In the genomic region with DNA sequence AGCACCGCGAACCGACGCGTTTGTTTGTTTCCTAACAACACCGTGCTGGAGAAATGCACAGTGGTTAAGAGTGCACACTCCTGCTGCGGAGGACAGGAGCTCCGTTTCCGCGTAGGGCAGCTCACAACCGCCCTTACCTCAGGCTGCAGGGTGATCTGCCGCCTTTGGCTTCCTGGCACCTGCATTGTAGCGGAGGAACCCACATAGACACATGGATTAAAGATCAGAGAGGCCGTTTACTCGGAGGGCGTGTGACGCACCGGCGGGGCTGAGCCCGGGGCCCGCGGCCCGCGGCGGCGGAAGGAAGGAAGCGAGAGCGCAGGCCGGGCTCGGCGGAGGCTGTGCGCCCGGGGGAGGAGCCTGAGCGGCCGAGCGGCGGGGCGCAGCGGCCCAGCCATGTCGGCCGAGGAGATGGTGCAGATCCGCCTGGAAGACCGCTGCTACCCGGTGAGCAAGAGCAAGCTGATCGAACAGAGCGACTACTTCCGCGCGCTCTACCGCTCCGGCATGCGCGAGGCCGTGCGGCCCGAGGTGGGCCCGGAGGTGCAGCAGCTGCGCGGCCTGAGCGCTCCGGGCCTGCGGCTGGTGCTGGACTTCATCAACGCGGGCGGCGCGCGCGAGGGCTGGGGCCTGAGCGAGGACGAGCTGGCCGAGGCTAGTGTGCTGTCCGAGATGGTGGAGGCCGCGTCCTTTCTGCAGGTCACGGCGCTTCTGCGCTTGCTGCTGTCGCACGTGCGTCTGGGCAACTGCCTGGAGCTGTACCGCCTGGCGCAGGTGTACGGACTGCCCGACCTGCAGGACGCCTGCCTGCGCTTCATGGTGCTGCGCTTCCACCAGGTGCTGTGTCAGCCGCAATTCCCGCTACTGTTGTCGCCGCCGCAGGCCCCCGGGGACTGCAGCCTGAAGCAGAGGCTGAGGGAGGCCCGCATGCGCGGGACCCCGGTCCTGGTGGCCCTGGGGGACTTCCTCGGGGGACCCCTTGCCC, we compare ENCODE assay signal across 7 mouse cellular contexts. TPM values are rescaled to one million over a fixed set of nuclear protein-coding genes. Genes with fewer than 3 reads are reported as not detected.
DNase-seq lines count a peak whose midpoint lies in the region; ATAC-seq and TF ChIP-seq lines count a peak whose summit lies in the region.

A gene (plus strand): TSS at position 244 of the 985 bp plus-strand sequence.

- intact Hi-C loops in left cerebral cortex, postnatal 36 days (cut with DNase I) = loop anchor here (5.0 kb wide), 2 partner anchors 49 to 386 kb away; a partner anchor contains a TSS

- DNase-seq in adrenal gland, adult 18-20 months (ENCODE audit: low spot score in 2 of 2) = peak; percentile 81 to 83
- DNase-seq in embryo, embryonic 10.5 days (ENCODE audit: low spot score) = peak; percentile 77
- no peak for DNase-seq in gonadal fat pad, adult 2 months (ENCODE audit: low read depth)
- peak; percentile 79 to 84 for DNase-seq in left cerebral cortex, postnatal 36 days (ENCODE audit: low spot score in 2 of 2)
- DNase-seq in midbrain, embryonic 10.5 days (ENCODE audit: low spot score) = peak; percentile 80
- peak; percentile 69 for DNase-seq in right cerebral cortex, postnatal 4 days

- H3K27ac ChIP-seq in intestine, postnatal 0 days (ENCODE audit: low read depth, low read length) = peak within 1 kb of the TSS; percentile 75
- peak within 1 kb of the TSS; percentile 94 for H3K27ac ChIP-seq in midbrain, embryonic 10.5 days (replicated peaks)

- H3K9ac ChIP-seq in intestine, postnatal 0 days (ENCODE audit: low read depth, low read length) = peak within 1 kb of the TSS; percentile 83

- ATAC-seq in intestine, postnatal 0 days = peak; percentile 91

- TF ChIP-seq CTCF in intestine, postnatal 0 days (IDR thresholded peaks at IDR 0.05; ENCODE audit: low read depth) = no peak

- H3K9me3 ChIP-seq in intestine, postnatal 0 days (ENCODE audit: control insufficient read depth) = no peaks in the 10 kb centered on the region
- H3K9me3 ChIP-seq in midbrain, embryonic 10.5 days (replicated peaks) = no peaks in the 10 kb centered on the region

- under 1% methylated on average over 99 of the region's 99 CpGs for WGBS in intestine, postnatal 0 days
- WGBS in midbrain, embryonic 10.5 days = under 1% methylated on average over 97 of the region's 99 CpGs

- no peaks in the 10 kb centered on the region for H3K27me3 ChIP-seq in intestine, postnatal 0 days (replicated peaks; ENCODE audit: control insufficient read depth, insufficient read depth, low read length)
- H3K27me3 ChIP-seq in midbrain, embryonic 10.5 days (ENCODE audit: low read depth, poor library complexity, severe bottlenecking) = peaks cover 27% of the 10 kb centered on the region

- peak within 1 kb of the TSS; percentile 86 for H3K4me3 ChIP-seq in intestine, postnatal 0 days (ENCODE audit: low read depth, low read length)
- peak within 1 kb of the TSS; percentile 88 for H3K4me3 ChIP-seq in midbrain, embryonic 10.5 days

- no peaks in the 10 kb centered on the region for H3K4me1 ChIP-seq in intestine, postnatal 0 days (replicated peaks; ENCODE audit: control insufficient read depth, insufficient read depth, low read length)
- peaks cover 49% of the 10 kb centered on the region for H3K4me1 ChIP-seq in midbrain, embryonic 10.5 days

- H3K4me2 ChIP-seq in intestine, postnatal 0 days (replicated peaks; ENCODE audit: low read depth) = peak within 1 kb of the TSS; percentile 99

- H3K36me3 ChIP-seq in intestine, postnatal 0 days (ENCODE audit: control insufficient read depth, insufficient read depth) = no peaks in the 10 kb centered on the region; the same call in 1 of the 2 replicates
- peaks cover 22% of the 10 kb centered on the region for H3K36me3 ChIP-seq in midbrain, embryonic 10.5 days

RNA-seq across cellular contexts. Expression of the gene that starts here (rescaled TPM):
- total RNA-seq in adrenal gland, adult 18-20 months (2021) = 10 to 100 TPM; 16.5 to 25.6 TPM
- 17.1 and 19.0 TPM in 2 replicates for polyA plus RNA-seq in gonadal fat pad, adult 2 months (2012; rRNA removed)
- 3.2 and 3.6 TPM in 2 replicates for polyA plus RNA-seq in intestine, postnatal 0 days (2015; fragmentation: Nextera tagmentation; extraction: Ambion mirVana)
- total RNA-seq in left cerebral cortex, postnatal 36 days (2021) = 10 to 100 TPM; 20.1 to 22.4 TPM
- polyA plus RNA-seq in midbrain, embryonic 10.5 days (2016; fragmentation: Nextera tagmentation; extraction: Ambion mirVana) = 5.5 and 6.4 TPM in 2 replicates
